Mouse (Mus musculus) stomach, embryonic 16.5 days (tissue): ENCODE data around the gene Wdr72. TPM values are rescaled to one million over a fixed set of nuclear protein-coding genes. Genes with fewer than 3 reads are reported as not detected.

Experiments used
- ATAC-seq: fragments of 200-750 bp; cut with Nextera tagmentation; 2 replicates; pipeline ENCODE4 v1.8.0; 2017; ENCODE audit warnings: moderate number of reproducible peaks, moderate TSS enrichment; ENCODE audit not compliant: insufficient read depth, low FRiP score
- H3K27ac ChIP-seq: fragments of 300-500 bp; sonication (generic); 2 replicates; pipeline ENCODE4 v1.5.1; 2014; ENCODE audit warnings: low read length
- H3K27me3 ChIP-seq: fragments of 300-500 bp; sonication (generic); 2 replicates; pipeline ENCODE4 v1.6.1; 2014; ENCODE audit warnings: low read length, control low read depth, mixed read lengths; ENCODE audit not compliant: control insufficient read depth, insufficient read depth
- H3K36me3 ChIP-seq: fragments of 300-500 bp; sonication (generic); 2 replicates; pipeline ENCODE4 v1.6.1; 2014; ENCODE audit warnings: low read length; ENCODE audit not compliant: control insufficient read depth, insufficient read depth
- H3K4me1 ChIP-seq: fragments of 300-500 bp; sonication (generic); 2 replicates; pipeline ENCODE4 v1.6.1; 2014; ENCODE audit warnings: low read length, control low read depth, mixed read lengths; ENCODE audit not compliant: control insufficient read depth, insufficient read depth
- H3K4me2 ChIP-seq: fragments of 300-500 bp; sonication (generic); 2 replicates; pipeline ENCODE4 v1.6.1; 2014; ENCODE audit warnings: low read depth, low read length, mixed read lengths
- H3K4me3 ChIP-seq: fragments of 300-500 bp; sonication (generic); replicated peaks from 2 replicates; pipeline ENCODE4 v1.5.1; 2014; ENCODE audit warnings: mild to moderate bottlenecking, low read length
- H3K9ac ChIP-seq: fragments of 300-500 bp; sonication (generic); 2 replicates; pipeline ENCODE4 v1.6.1; 2014; ENCODE audit warnings: low read length
- H3K9me3 ChIP-seq: fragments of 300-500 bp; sonication (generic); replicated peaks from 2 replicates; pipeline ENCODE4 v1.6.1; 2016; ENCODE audit warnings: low read length, control low read depth; ENCODE audit not compliant: control insufficient read depth
- WGBS: fragments of 180-500 bp; shearing (Covaris S2); extraction: QIAGEN DNeasy Blood & Tissue Kit; methylation state at CpG from one replicate; pipeline ENCODE4 v1.1.7; 2014; 5-methylcytosine and 5-hydroxymethylcytosine counted together
- polyA plus RNA-seq: library from polyadenylated mRNA; unstranded; fragments of >200 nt; fragmentation: Nextera tagmentation; extraction: Ambion mirVana; gene quantifications from 2 replicates; pipeline ENCODE4 v1.2.1, GENCODE M21; 2015

Wdr72 gene
- polyA plus RNA-seq, 1 experiment from 2014 or later, result 2.1 TPM

- H3K27ac ChIP-seq, result no peak overlapping the region
- no peak overlapping the region for H3K4me3 ChIP-seq
- H3K4me1 ChIP-seq, result peaks cover 12% of the 10 kb centered on the region
- H3K36me3 ChIP-seq, result no peaks in the 10 kb centered on the region
- no peak overlapping the region for H3K4me2 ChIP-seq
- no peaks in the 10 kb centered on the region for H3K27me3 ChIP-seq
- no peaks in the 10 kb centered on the region for H3K9me3 ChIP-seq
- no peak overlapping the region for H3K9ac ChIP-seq
- no peak for ATAC-seq
- 57% methylated on average over 14 of the region's 14 CpGs for WGBS
These were observed 167.7 kb downstream of the Wdr72 start for GRCm38 (mm10) chr9:74277752-74278385.

- Histone ChIP-seq H3K4me3 (no peak overlapping the region), H3K27ac (no peak overlapping the region), H3K9ac (no peak overlapping the region), H3K36me3 (no peaks in the 10 kb centered on the region), H3K9me3 (no peaks in the 10 kb centered on the region), H3K4me2 (no peak overlapping the region), H3K27me3 (no peaks in the 10 kb centered on the region), H3K4me1 (peaks cover under 1% of the 10 kb centered on the region; the same call in 1 of the 2 replicates)
- 55% methylated on average over 3 of the region's 3 CpGs for WGBS
- ATAC-seq, result no peak
These were observed 171.9 kb downstream of the Wdr72 start for GRCm38 (mm10) chr9:74282072-74282471.

- H3K9me3 ChIP-seq, result no peaks in the 10 kb centered on the region
- no peak overlapping the region for H3K9ac ChIP-seq
- H3K4me2 ChIP-seq, result no peak overlapping the region
- H3K4me1 ChIP-seq, result no peaks in the 10 kb centered on the region
- no peaks in the 10 kb centered on the region for H3K36me3 ChIP-seq
- H3K4me3 ChIP-seq, result no peak overlapping the region
- no peaks in the 10 kb centered on the region for H3K27me3 ChIP-seq
- WGBS, result 18% methylated on average over 2 of the region's 2 CpGs
- no peak for ATAC-seq
- H3K27ac ChIP-seq, result no peak overlapping the region
These were observed 176.1 kb downstream of the Wdr72 start for GRCm38 (mm10) chr9:74286210-74286609.

- H3K27ac ChIP-seq, result no peak overlapping the region
- ATAC-seq, result no peak
- no peaks in the 10 kb centered on the region for H3K27me3 ChIP-seq
- no peak overlapping the region for H3K4me2 ChIP-seq
- H3K4me3 ChIP-seq, result no peak overlapping the region
- whole genome bisulfite sequencing, result 67% methylated on average over 3 of the region's 3 CpGs
- no peak overlapping the region for H3K9ac ChIP-seq
- H3K4me1 ChIP-seq, result no peaks in the 10 kb centered on the region
- no peaks in the 10 kb centered on the region for H3K9me3 ChIP-seq
- no peaks in the 10 kb centered on the region for H3K36me3 ChIP-seq
These were observed 184.3 kb downstream of the Wdr72 start for GRCm38 (mm10) chr9:74294479-74294878.

- H3K9ac ChIP-seq, result no peak overlapping the region
- H3K27me3 ChIP-seq, result no peaks in the 10 kb centered on the region
- WGBS, result 77% methylated on average over 1 of the region's 1 CpGs
- no peak overlapping the region for H3K27ac ChIP-seq
- no peak overlapping the region for H3K4me3 ChIP-seq
- peaks cover 3% of the 10 kb centered on the region for H3K4me1 ChIP-seq
- H3K4me2 ChIP-seq, result no peak overlapping the region
- no peaks in the 10 kb centered on the region for H3K9me3 ChIP-seq
- no peaks in the 10 kb centered on the region for H3K36me3 ChIP-seq
- ATAC-seq, result no peak
These were observed 208.6 kb downstream of the Wdr72 start for GRCm38 (mm10) chr9:74318771-74319170.

GRCm38 (mm10) chr9:74324089-74324924 lies 214.2 kb downstream of the Wdr72 start:
- ATAC-seq, result peak; percentile 84
- Histone ChIP-seq H3K4me1 (peaks cover 3% of the 10 kb centered on the region), H3K27me3 (no peaks in the 10 kb centered on the region), H3K4me2 (no peak overlapping the region), H3K9ac (no peak overlapping the region), H3K4me3 (no peak overlapping the region), H3K36me3 (no peaks in the 10 kb centered on the region), H3K27ac (no peak overlapping the region), H3K9me3 (no peaks in the 10 kb centered on the region)
- WGBS, result 30% methylated on average over 11 of the region's 11 CpGs

GRCm38 (mm10) chr9:74324925-74325295 lies 214.8 kb downstream of the Wdr72 start:
- H3K4me1 ChIP-seq, result peaks cover 3% of the 10 kb centered on the region
- H3K36me3 ChIP-seq, result no peaks in the 10 kb centered on the region
- WGBS, result 47% methylated on average over 3 of the region's 3 CpGs
- H3K4me3 ChIP-seq, result no peak overlapping the region
- H3K4me2 ChIP-seq, result no peak overlapping the region
- H3K9ac ChIP-seq, result no peak overlapping the region
- H3K27me3 ChIP-seq, result no peaks in the 10 kb centered on the region
- H3K27ac ChIP-seq, result no peak overlapping the region
- no peak for ATAC-seq
- no peaks in the 10 kb centered on the region for H3K9me3 ChIP-seq

GRCm38 (mm10) chr9:74325981-74326380 lies 215.8 kb downstream of the Wdr72 start:
- WGBS, result 45% methylated on average over 1 of the region's 1 CpGs
- Histone ChIP-seq H3K27me3 (no peaks in the 10 kb centered on the region), H3K9ac (no peak overlapping the region), H3K4me2 (no peak overlapping the region), H3K36me3 (no peaks in the 10 kb centered on the region), H3K9me3 (no peaks in the 10 kb centered on the region), H3K4me3 (no peak overlapping the region), H3K4me1 (peaks cover 3% of the 10 kb centered on the region), H3K27ac (no peak overlapping the region)
- no peak for ATAC-seq

GRCm38 (mm10) chr9:74328821-74329220 lies 218.7 kb downstream of the Wdr72 start:
- no peaks in the 10 kb centered on the region for H3K9me3 ChIP-seq
- H3K27ac ChIP-seq, result no peak overlapping the region
- H3K4me2 ChIP-seq, result no peak overlapping the region
- H3K36me3 ChIP-seq, result no peaks in the 10 kb centered on the region
- H3K4me1 ChIP-seq, result no peaks in the 10 kb centered on the region
- H3K4me3 ChIP-seq, result no peak overlapping the region
- no peaks in the 10 kb centered on the region for H3K27me3 ChIP-seq
- no peak for ATAC-seq
- 69% methylated on average over 5 of the region's 5 CpGs for WGBS
- H3K9ac ChIP-seq, result no peak overlapping the region
